Mouse (Mus musculus): Measurements from ENCODE around the gene Chid1.

GRCm38 (mm10) chr7:141510681-141511191 lies 28.9 kb downstream of the Chid1 start:
- TF ChIP-seq POLR2A (IDR thresholded peaks at IDR 0.05; ENCODE audit: extremely low read depth, insufficient read depth, low read length) = no peak
- TF ChIP-seq CTCF (IDR thresholded peaks at IDR 0.05; ENCODE audit: low read depth, low read length) = no peak
